Mouse (Mus musculus): Measurements from ENCODE around the gene Adam22. TPM values are rescaled to one million over a fixed set of nuclear protein-coding genes. Genes with fewer than 3 reads are reported as not detected.
A peak's percentile ranks its signal among the peaks of the same experiment; 100 is the strongest.

The Adam22 gene
- polyA plus RNA-seq, 1 experiment from 2014 or later = 0.24 TPM

GRCm38 (mm10) chr5:8366771-8367613 lies 968 bp downstream of the Adam22 start:
- WGBS (ENCODE audit: insufficient replicate concordance) = 6% methylated on average over 25 of the region's 25 CpGs
- Histone ChIP-seq H3K27me3 (peaks cover 35% of the 10 kb centered on the region), H3K4me1 (replicated peaks) (no peaks in the 10 kb centered on the region), H3K9ac (no peak overlapping the region), H3K4me3 (replicated peaks) (peak overlapping the region; percentile 48), H3K27ac (replicated peaks) (no peak overlapping the region), H3K4me2 (peak overlapping the region; percentile 67), H3K9me3 (replicated peaks) (no peaks in the 10 kb centered on the region), H3K36me3 (replicated peaks) (no peaks in the 10 kb centered on the region)
- ATAC-seq (ENCODE audit: insufficient read depth) = no peak

GRCm38 (mm10) chr5:8362361-8362760 lies 5.6 kb downstream of the Adam22 start:
- Histone ChIP-seq H3K9me3 (replicated peaks) (no peaks in the 10 kb centered on the region), H3K36me3 (replicated peaks) (no peaks in the 10 kb centered on the region), H3K4me2 (no peak overlapping the region), H3K4me3 (replicated peaks) (no peak overlapping the region), H3K4me1 (replicated peaks) (no peaks in the 10 kb centered on the region), H3K9ac (no peak overlapping the region), H3K27ac (replicated peaks) (no peak overlapping the region), H3K27me3 (peaks cover 13% of the 10 kb centered on the region)
- ATAC-seq (ENCODE audit: insufficient read depth) = no peak
- 23% methylated on average over 1 of the region's 1 CpGs for WGBS (ENCODE audit: insufficient replicate concordance)

- H3K36me3 ChIP-seq (replicated peaks) = no peaks in the 10 kb centered on the region
- no peak overlapping the region for H3K4me2 ChIP-seq
- no peak overlapping the region for H3K4me3 ChIP-seq (replicated peaks)
- H3K9ac ChIP-seq = no peak overlapping the region
- ATAC-seq (ENCODE audit: insufficient read depth) = no peak
- H3K27me3 ChIP-seq = no peaks in the 10 kb centered on the region
- no peak overlapping the region for H3K27ac ChIP-seq (replicated peaks)
- WGBS (ENCODE audit: insufficient replicate concordance) = 43% methylated on average over 8 of the region's 8 CpGs
- no peaks in the 10 kb centered on the region for H3K4me1 ChIP-seq (replicated peaks)
- no peaks in the 10 kb centered on the region for H3K9me3 ChIP-seq (replicated peaks)
These were observed 10.3 kb downstream of the Adam22 start for GRCm38 (mm10) chr5:8357677-8358076.

- H3K27me3 ChIP-seq = no peaks in the 10 kb centered on the region
- no peak overlapping the region for H3K27ac ChIP-seq (replicated peaks)
- no peaks in the 10 kb centered on the region for H3K9me3 ChIP-seq (replicated peaks)
- no peaks in the 10 kb centered on the region for H3K36me3 ChIP-seq (replicated peaks)
- ATAC-seq (ENCODE audit: insufficient read depth) = peak; percentile 47; the same call in 1 of the 2 replicates
- no peak overlapping the region for H3K4me3 ChIP-seq (replicated peaks)
- H3K9ac ChIP-seq = no peak overlapping the region
- H3K4me1 ChIP-seq (replicated peaks) = no peaks in the 10 kb centered on the region
- 20% methylated on average over 13 of the region's 13 CpGs for WGBS (ENCODE audit: insufficient replicate concordance)
- no peak overlapping the region for H3K4me2 ChIP-seq
These were observed 10.9 kb downstream of the Adam22 start for GRCm38 (mm10) chr5:8356885-8357651.

GRCm38 (mm10) chr5:8356326-8356725 lies 11.6 kb downstream of the Adam22 start:
- no peaks in the 10 kb centered on the region for H3K36me3 ChIP-seq (replicated peaks)
- H3K9ac ChIP-seq = no peak overlapping the region
- no peak for ATAC-seq (ENCODE audit: insufficient read depth)
- WGBS (ENCODE audit: insufficient replicate concordance) = 52% methylated on average over 2 of the region's 2 CpGs
- H3K4me3 ChIP-seq (replicated peaks) = no peak overlapping the region
- no peaks in the 10 kb centered on the region for H3K27me3 ChIP-seq
- H3K27ac ChIP-seq (replicated peaks) = no peak overlapping the region
- no peak overlapping the region for H3K4me2 ChIP-seq
- H3K4me1 ChIP-seq (replicated peaks) = no peaks in the 10 kb centered on the region
- no peaks in the 10 kb centered on the region for H3K9me3 ChIP-seq (replicated peaks)

- H3K4me2 ChIP-seq = no peak overlapping the region
- ATAC-seq (ENCODE audit: insufficient read depth) = no peak
- H3K27ac ChIP-seq (replicated peaks) = no peak overlapping the region
- no peaks in the 10 kb centered on the region for H3K4me1 ChIP-seq (replicated peaks)
- H3K9ac ChIP-seq = no peak overlapping the region
- H3K9me3 ChIP-seq (replicated peaks) = no peaks in the 10 kb centered on the region
- WGBS (ENCODE audit: insufficient replicate concordance) = 37% methylated on average over 10 of the region's 10 CpGs
- H3K36me3 ChIP-seq (replicated peaks) = no peaks in the 10 kb centered on the region
- H3K4me3 ChIP-seq (replicated peaks) = no peak overlapping the region
- no peaks in the 10 kb centered on the region for H3K27me3 ChIP-seq
These were observed 18.4 kb downstream of the Adam22 start for GRCm38 (mm10) chr5:8349557-8349956.

GRCm38 (mm10) chr5:8346329-8346728 lies 21.6 kb downstream of the Adam22 start:
- Histone ChIP-seq H3K4me1 (replicated peaks) (no peaks in the 10 kb centered on the region), H3K27ac (replicated peaks) (no peak overlapping the region), H3K9me3 (replicated peaks) (no peaks in the 10 kb centered on the region), H3K36me3 (replicated peaks) (no peaks in the 10 kb centered on the region), H3K4me2 (no peak overlapping the region), H3K27me3 (no peaks in the 10 kb centered on the region), H3K9ac (no peak overlapping the region), H3K4me3 (replicated peaks) (no peak overlapping the region)
- no peak for ATAC-seq (ENCODE audit: insufficient read depth)

GRCm38 (mm10) chr5:8343296-8343695 lies 24.7 kb downstream of the Adam22 start:
- no peaks in the 10 kb centered on the region for H3K4me1 ChIP-seq (replicated peaks)
- no peaks in the 10 kb centered on the region for H3K36me3 ChIP-seq (replicated peaks)
- 63% methylated on average over 3 of the region's 3 CpGs for WGBS (ENCODE audit: insufficient replicate concordance)
- no peak for ATAC-seq (ENCODE audit: insufficient read depth)
- no peak overlapping the region for H3K4me3 ChIP-seq (replicated peaks)
- H3K27me3 ChIP-seq = no peaks in the 10 kb centered on the region
- H3K9ac ChIP-seq = no peak overlapping the region
- no peaks in the 10 kb centered on the region for H3K9me3 ChIP-seq (replicated peaks)
- no peak overlapping the region for H3K27ac ChIP-seq (replicated peaks)
- H3K4me2 ChIP-seq = no peak overlapping the region

GRCm38 (mm10) chr5:8341676-8342075 lies 26.3 kb downstream of the Adam22 start:
- no peaks in the 10 kb centered on the region for H3K4me1 ChIP-seq (replicated peaks)
- no peak overlapping the region for H3K4me3 ChIP-seq (replicated peaks)
- no peaks in the 10 kb centered on the region for H3K27me3 ChIP-seq
- no peaks in the 10 kb centered on the region for H3K36me3 ChIP-seq (replicated peaks)
- ATAC-seq (ENCODE audit: insufficient read depth) = no peak
- 68% methylated on average over 4 of the region's 4 CpGs for WGBS (ENCODE audit: insufficient replicate concordance)
- no peak overlapping the region for H3K4me2 ChIP-seq
- no peaks in the 10 kb centered on the region for H3K9me3 ChIP-seq (replicated peaks)
- H3K9ac ChIP-seq = no peak overlapping the region
- H3K27ac ChIP-seq (replicated peaks) = no peak overlapping the region

- ATAC-seq (ENCODE audit: insufficient read depth) = no peak
- H3K27me3 ChIP-seq = no peaks in the 10 kb centered on the region
- 39% methylated on average over 4 of the region's 4 CpGs for WGBS (ENCODE audit: insufficient replicate concordance)
These were observed 40.2 kb downstream of the Adam22 start for GRCm38 (mm10) chr5:8327645-8328269.

GRCm38 (mm10) chr5:8326671-8327070 lies 41.3 kb downstream of the Adam22 start:
- Histone ChIP-seq H3K9me3 (replicated peaks) (no peaks in the 10 kb centered on the region), H3K4me2 (no peak overlapping the region), H3K27ac (replicated peaks) (no peak overlapping the region), H3K9ac (no peak overlapping the region), H3K27me3 (no peaks in the 10 kb centered on the region), H3K4me3 (replicated peaks) (no peak overlapping the region), H3K36me3 (replicated peaks) (no peaks in the 10 kb centered on the region), H3K4me1 (replicated peaks) (no peaks in the 10 kb centered on the region)
- no peak for ATAC-seq (ENCODE audit: insufficient read depth)
- WGBS (ENCODE audit: insufficient replicate concordance) = 59% methylated on average over 5 of the region's 5 CpGs

More at GRCm38 (mm10) chr5:8327645-8328269, 40.2 kb downstream of the Adam22 start:
- no peaks in the 10 kb centered on the region for H3K4me1 ChIP-seq (replicated peaks)
- no peak overlapping the region for H3K4me2 ChIP-seq
- no peaks in the 10 kb centered on the region for H3K9me3 ChIP-seq (replicated peaks)
- H3K27ac ChIP-seq (replicated peaks) = no peak overlapping the region
- no peaks in the 10 kb centered on the region for H3K36me3 ChIP-seq (replicated peaks)
- H3K4me3 ChIP-seq (replicated peaks) = no peak overlapping the region
- no peak overlapping the region for H3K9ac ChIP-seq

Data from liver, embryonic 15.5 days (tissue).